Mouse (Mus musculus) cortical plate, adult 2 months (tissue): ENCODE measurements around the gene Ski.

ENCODE experiments used
- CTCF ChIP-seq: fragments of 200-500 bp; IDR thresholded peaks from 2 replicates; pipeline ENCODE4 v1.5.1; 2011; ENCODE audit warnings: mild to moderate bottlenecking, control low read depth, low read length; ENCODE audit not compliant: insufficient read depth; ENCODE audit errors: extremely low read depth
- POLR2A ChIP-seq: fragments of 200-500 bp; IDR thresholded peaks from 2 replicates; pipeline ENCODE4 v1.6.1; 2011; ENCODE audit warnings: mild to moderate bottlenecking, low read length, control low read depth; ENCODE audit not compliant: insufficient read depth; ENCODE audit errors: extremely low read depth

DNA sequence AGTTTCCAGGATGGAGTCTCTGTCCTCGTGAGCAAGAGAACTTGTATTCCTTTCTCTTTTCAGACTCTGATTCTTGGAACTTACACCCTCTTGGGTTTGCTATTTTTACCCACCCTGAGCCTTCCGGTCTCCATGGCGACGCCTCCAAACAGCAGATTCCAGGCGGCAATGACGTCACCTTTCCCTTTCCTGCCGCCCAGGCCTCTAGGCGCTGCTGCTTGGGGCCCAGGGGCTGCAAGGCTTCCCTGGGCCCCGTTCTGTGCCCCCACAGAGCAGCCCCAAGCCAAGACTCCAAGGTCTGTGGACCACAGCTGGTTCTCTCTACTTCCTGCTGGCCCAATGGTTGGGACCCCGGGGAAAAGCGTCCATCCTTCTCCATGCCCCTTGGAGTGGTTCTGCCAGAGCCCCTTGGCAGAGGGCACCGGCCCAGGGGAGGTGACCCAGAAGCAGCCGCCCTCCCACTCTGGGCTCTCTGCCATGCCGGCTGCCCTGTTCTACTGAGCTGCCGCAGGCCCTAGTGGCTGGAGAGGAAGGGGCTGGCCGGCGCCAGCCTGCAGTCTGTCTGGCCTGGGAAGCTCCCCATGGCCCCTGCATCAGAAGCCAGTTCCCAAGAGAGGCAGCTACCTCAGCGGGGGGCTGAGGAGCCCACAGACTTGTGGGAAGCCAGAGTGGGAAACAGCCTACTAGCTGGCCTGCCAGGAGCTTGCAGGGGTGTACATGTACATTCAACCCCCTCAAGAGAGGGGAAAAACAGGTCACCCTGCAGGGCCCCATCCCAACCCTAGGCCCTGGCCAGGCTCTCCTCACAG, 13.1 kb upstream of the Ski start:
- TF ChIP-seq CTCF (no peak), POLR2A (no peak)
